Mouse (Mus musculus): Measurements from ENCODE around the gene Cd300ld2.

DNA sequence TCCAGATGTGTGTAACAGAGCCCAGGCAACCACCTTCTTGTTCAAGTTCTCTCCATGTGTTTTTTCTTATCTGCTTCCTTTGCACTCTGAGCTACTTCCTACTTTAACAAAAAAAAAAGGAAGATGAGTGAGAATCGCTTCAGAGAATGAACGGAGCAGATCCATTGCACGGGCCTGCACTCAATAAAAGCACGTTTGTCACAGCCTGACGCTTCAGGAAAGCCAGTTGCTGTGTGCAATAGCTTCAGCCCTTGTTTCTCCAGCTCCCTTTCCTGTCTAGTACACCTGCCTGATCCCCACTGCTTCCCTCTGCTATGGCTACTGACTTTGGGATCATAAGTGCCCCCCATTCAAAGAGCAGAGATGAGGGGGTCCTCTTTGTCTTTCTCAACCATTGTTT, 46.1 kb upstream of the Cd300ld2 start, which contains the start of gene Cd300e:
- TF ChIP-seq POLR2A (IDR thresholded peaks at IDR 0.05; ENCODE audit: borderline replicate concordance, extremely low read depth, insufficient read depth, insufficient read length, poor library complexity, severe bottlenecking) (no peak), CTCF (IDR thresholded peaks at IDR 0.05; ENCODE audit: borderline replicate concordance, extremely low read depth, insufficient read depth, insufficient read length) (no peak)
